Mouse (Mus musculus) heart, postnatal 10 days (tissue): Measurements from ENCODE around the gene Ergic1. TPM values are rescaled to one million over a fixed set of nuclear protein-coding genes. Genes with fewer than 3 reads are reported as not detected.

Experiments
- DNase-seq, 2 experiments: peaks; one replicate each; pipeline ENCODE4 v3.0.0; 2021
- intact Hi-C: fragments of 180-260 bp; cut with DNase I; formaldehyde crosslinking; loops from one replicate; pipeline ENCODE4 v1.15.1; 2025
- microRNA-seq, 2 experiments: library from miRNA; unstranded; fragments of <30 nt; microRNA quantifications; one replicate each; pipeline ENCODE4 v1.2.0; 2022
- total RNA-seq, 2 experiments: library from RNA; stranded (reverse); gene quantifications; 2 replicates each; pipeline ENCODE4 v1.2.3; 2021

Ergic1 gene
- total RNA-seq, 2 experiments from 2014 or later, result 84.4 to 87.8 TPM

- no peak for DNase-seq
- intact Hi-C loops, result no loop called here
Observed at GRCm38 (mm10) chr17:26688795-26689735, 127.8 kb downstream of the Ergic1 start.

DNA sequence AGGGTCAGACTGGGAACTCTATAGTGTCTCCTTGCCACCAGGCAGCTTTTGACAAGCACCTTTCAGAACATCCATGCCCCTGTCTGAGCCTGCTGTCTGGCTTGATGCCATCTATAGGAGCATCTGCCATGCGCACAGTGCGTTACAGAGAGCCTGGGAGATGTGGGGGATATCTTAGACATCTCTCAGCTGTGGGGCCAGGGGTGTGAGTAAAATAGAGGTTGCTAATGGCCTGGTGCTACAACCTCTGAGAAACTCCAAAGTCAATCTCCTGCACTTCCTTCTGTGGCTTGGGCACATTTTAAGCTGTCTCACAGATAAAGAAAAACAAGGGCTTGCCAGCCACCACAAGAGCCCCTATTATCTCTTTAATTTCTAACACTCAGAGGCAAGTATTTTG is 128.5 kb downstream of the Ergic1 start:
- intact Hi-C loops, result no loop called here
- no peak for DNase-seq

DNA sequence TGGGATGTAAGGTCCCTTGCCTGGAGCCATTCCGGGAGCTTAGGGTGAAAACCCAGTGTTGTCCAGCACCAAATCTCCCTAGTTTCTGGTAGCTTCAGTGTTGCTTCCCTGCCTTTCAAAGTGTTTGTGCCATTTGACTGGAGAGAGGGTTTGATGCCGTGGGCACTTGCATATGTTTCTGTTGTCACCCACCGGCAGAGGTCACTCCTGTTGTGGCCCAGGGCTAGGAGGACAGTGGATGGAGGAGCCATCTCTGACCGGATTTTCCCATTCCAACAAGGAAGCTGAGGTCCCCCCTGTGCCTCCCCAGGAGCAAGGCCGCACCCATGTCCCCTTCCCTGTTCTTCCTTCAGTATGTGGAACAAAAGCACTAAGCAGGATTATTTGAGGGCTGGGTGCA is 128.9 kb downstream of the Ergic1 start:
- DNase-seq, result no peak
- intact Hi-C loops, result no loop called here

DNA sequence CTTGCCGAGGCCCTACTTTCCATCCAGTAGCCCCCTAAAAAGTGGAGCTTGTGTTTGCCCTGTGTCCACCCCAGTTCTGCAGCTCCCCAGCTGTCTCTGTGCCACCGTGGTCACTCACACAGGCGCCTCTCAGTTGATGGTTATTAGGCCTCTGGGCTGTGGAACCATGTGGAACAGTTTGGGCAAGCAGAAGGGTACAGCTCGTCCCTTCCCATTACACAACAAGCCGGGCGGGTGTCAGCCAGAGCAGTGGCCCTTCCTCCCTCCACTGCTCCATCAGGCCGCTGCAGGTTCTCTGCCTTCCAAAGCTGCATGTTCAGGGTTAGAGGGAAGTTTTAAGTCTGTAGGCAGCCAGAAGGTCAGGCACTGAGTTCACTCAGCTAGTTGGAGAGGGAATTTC is 129.8 kb downstream of the Ergic1 start:
- no peak for DNase-seq
- intact Hi-C loops, result no loop called here

GRCm38 (mm10) chr17:26693424-26693823 is 132.1 kb downstream of the Ergic1 start:
- DNase-seq, result no peak
- intact Hi-C loops, result no loop called here

- intact Hi-C loops, result no loop called here
- no peak for DNase-seq
Observed at GRCm38 (mm10) chr17:26694171-26694570, 132.9 kb downstream of the Ergic1 start.

- intact Hi-C loops, result no loop called here
- no peak for DNase-seq
Observed at GRCm38 (mm10) chr17:26695193-26695592, 133.9 kb downstream of the Ergic1 start.

GRCm38 (mm10) chr17:26698846-26699245 is 137.6 kb downstream of the Ergic1 start:
- no peak for DNase-seq
- intact Hi-C loops, result no loop called here

- DNase-seq, result peak; percentile 55 to 75
- intact Hi-C loops, result no loop called here
Observed at GRCm38 (mm10) chr17:26699819-26700616, 138.7 kb downstream of the Ergic1 start.

DNA sequence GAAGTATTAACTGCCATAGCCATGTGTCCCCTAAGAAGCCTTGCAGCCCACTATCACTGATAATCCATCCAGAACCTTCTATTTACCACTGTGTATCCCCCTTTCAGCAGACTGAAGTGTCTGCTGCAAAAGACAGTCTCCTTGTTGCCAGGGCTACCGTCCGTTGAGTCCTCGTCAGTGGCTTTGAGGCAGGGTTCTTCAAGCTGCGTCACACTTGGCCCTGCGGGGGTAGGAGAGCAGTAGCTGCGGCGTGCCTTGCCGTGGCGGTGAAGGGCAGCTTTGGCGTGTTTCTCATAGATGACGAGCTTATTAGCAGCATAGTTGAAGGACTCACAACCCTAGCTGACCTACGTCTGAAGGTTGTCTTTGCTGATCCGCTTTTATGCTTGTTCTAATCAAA is 140.3 kb downstream of the Ergic1 start:
- no peak for DNase-seq

GRCm38 (mm10) chr17:26702621-26703020 is 141.3 kb downstream of the Ergic1 start:
- no peak for DNase-seq
- intact Hi-C loops, result no loop called here

More for the DNA sequence above, 140.3 kb downstream of the Ergic1 start:
- intact Hi-C loops, result no loop called here

- DNase-seq, result no peak
- intact Hi-C loops, result no loop called here
Observed at GRCm38 (mm10) chr17:26703671-26704070, 142.4 kb downstream of the Ergic1 start.

DNA sequence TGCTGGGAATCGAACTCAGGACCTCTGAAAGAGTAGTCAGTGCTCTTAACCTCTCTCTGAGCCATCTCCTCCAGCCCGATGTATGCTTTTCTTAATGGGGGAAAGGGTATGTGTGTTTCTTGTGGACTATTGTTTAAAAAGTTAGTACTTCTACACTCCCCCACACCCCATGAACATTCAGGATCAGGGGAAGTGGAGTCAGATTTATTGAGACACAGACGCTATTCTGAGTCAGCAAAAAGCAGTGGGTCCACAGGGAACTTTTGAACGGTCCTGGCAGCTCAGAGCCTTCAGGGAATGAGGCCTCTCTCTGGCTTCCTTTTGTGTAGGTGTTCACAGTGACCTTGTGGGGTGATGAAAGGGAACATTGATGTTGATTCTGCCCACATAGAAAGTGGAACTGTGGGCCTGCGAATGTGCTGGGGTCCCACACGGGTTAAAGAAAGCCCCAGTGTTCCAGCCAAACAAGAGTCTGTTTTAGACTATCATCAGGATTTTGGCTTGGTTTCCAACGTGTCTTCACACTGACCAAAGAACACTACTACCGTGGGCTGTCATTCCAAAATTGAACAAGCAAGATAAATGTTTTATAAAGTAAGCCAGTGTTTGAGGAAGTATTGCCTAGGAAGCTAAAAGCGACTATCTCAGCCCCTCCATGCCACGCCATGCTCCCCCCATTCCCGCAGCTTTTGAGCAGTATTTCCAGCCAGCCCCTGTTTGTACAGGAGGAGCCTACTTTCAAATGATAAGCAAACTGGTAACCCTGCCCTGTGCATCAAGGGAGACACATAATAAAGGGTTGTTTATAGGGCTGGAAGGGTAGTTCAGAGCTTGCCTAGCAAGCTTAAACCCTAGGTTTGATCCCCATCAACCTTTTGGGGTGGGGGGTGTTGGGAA is 144.4 kb downstream of the Ergic1 start:
- intact Hi-C loops, result no loop called here
- DNase-seq, result peak in 1 of 2 experiments; percentile 34

Small RNA genes lying within 50 kb of the gene (microRNA-seq; reads per million reads assigned to microRNA genes)
- 0 reads per million in 2 experiments for gene Gm22420

Other genes with a start within 250 kb of the Ergic1 start
- gene Neurl1b, start 146.7 kb upstream of the Ergic1 start, total RNA-seq, result 10 to 100 TPM; 23.8 to 24.3 TPM
- 100 to 1,000 TPM in 1 of 2 experiments, 10 to 100 TPM in 1; 60.1 to 100 TPM for gene Dusp1, start 639 bp downstream of the Ergic1 start, total RNA-seq
- 10 to 100 TPM; 87.1 to 87.8 TPM for gene Atp6v0e, start 101.7 kb downstream of the Ergic1 start, total RNA-seq
- 10 to 100 TPM; 31.8 to 36.0 TPM for gene Crebrf, start 154.2 kb downstream of the Ergic1 start, total RNA-seq
- 10 to 100 TPM; 35.7 to 38.2 TPM for gene Bnip1, start 219.6 kb downstream of the Ergic1 start, total RNA-seq